Mouse (Mus musculus) cortical plate, adult 2 months (tissue): ENCODE data around the gene Pla2g1b. TPM values are rescaled to one million over a fixed set of nuclear protein-coding genes. Genes with fewer than 3 reads are reported as not detected.
"Not testable (repeated sequence)": the region's sequence is repeated elsewhere in the genome, so short reads cannot be mapped to it uniquely, and the experiment has no call there.

ENCODE experiments used
- H3K27ac ChIP-seq: fragments of 200-500 bp; 2 replicates; pipeline ENCODE4 v1.5.1; 2012; ENCODE audit warnings: low read length, control low read depth, inconsistent platforms; ENCODE audit not compliant: insufficient read depth
- H3K4me1 ChIP-seq: fragments of 200-500 bp; 2 replicates; pipeline ENCODE4 v1.6.1; 2011; ENCODE audit warnings: low read length; ENCODE audit not compliant: control insufficient read depth, insufficient read depth
- H3K4me3 ChIP-seq: fragments of 200-500 bp; 2 replicates; pipeline ENCODE4 v1.5.1; 2011; ENCODE audit warnings: mild to moderate bottlenecking, low read length, control low read depth; ENCODE audit not compliant: insufficient read depth
- CTCF ChIP-seq: fragments of 200-500 bp; IDR thresholded peaks from 2 replicates; pipeline ENCODE4 v1.5.1; 2011; ENCODE audit warnings: mild to moderate bottlenecking, control low read depth, low read length; ENCODE audit not compliant: insufficient read depth; ENCODE audit errors: extremely low read depth
- POLR2A ChIP-seq: fragments of 200-500 bp; IDR thresholded peaks from 2 replicates; pipeline ENCODE4 v1.6.1; 2011; ENCODE audit warnings: mild to moderate bottlenecking, low read length, control low read depth; ENCODE audit not compliant: insufficient read depth; ENCODE audit errors: extremely low read depth
- polyA plus RNA-seq: library from polyadenylated mRNA; depleted of rRNA; stranded (reverse); fragments of >200 nt; gene quantifications from 2 replicates; pipeline ENCODE4 v1.2.3, GENCODE M21; 2012

Gene Pla2g1b
- polyA plus RNA-seq, 1 experiment = not detected

- H3K4me1 ChIP-seq = peaks cover 4% of the 10 kb centered on the region
- TF ChIP-seq POLR2A (no peak), CTCF (no peak)
- no peak overlapping the region for H3K27ac ChIP-seq
- no peak overlapping the region for H3K4me3 ChIP-seq
Measured at GRCm38 (mm10) chr5:115491771-115492322, 25.8 kb downstream of the Pla2g1b start.

- no peak overlapping the region for H3K4me3 ChIP-seq
- H3K4me1 ChIP-seq = peaks cover 4% of the 10 kb centered on the region
- no peak for TF ChIP-seq CTCF
- TF ChIP-seq POLR2A = no peak
- H3K27ac ChIP-seq = no peak overlapping the region
Measured at GRCm38 (mm10) chr5:115492711-115493335, 26.8 kb downstream of the Pla2g1b start.

GRCm38 (mm10) chr5:115493441-115493840 lies 27.4 kb downstream of the Pla2g1b start:
- no peak overlapping the region for H3K4me3 ChIP-seq
- TF ChIP-seq CTCF (no peak), POLR2A (no peak)
- peaks cover 4% of the 10 kb centered on the region for H3K4me1 ChIP-seq
- no peak overlapping the region for H3K27ac ChIP-seq

GRCm38 (mm10) chr5:115495618-115496017 lies 29.6 kb downstream of the Pla2g1b start:
- not testable (repeated sequence) for H3K27ac ChIP-seq, H3K4me1 ChIP-seq, H3K4me3 ChIP-seq

GRCm38 (mm10) chr5:115497033-115497432 lies 31.0 kb downstream of the Pla2g1b start:
- Histone ChIP-seq H3K4me3 (no peak overlapping the region), H3K27ac (no peak overlapping the region), H3K4me1 (peaks cover 2% of the 10 kb centered on the region)
- no peak for TF ChIP-seq CTCF
- no peak for TF ChIP-seq POLR2A

- Histone ChIP-seq H3K27ac (no peak overlapping the region), H3K4me1 (peaks cover 2% of the 10 kb centered on the region)
- no peak for TF ChIP-seq CTCF
- no peak for TF ChIP-seq POLR2A
Measured at GRCm38 (mm10) chr5:115498307-115499240, 32.5 kb downstream of the Pla2g1b start.

GRCm38 (mm10) chr5:115500383-115500935 lies 34.4 kb downstream of the Pla2g1b start:
- H3K4me1 ChIP-seq = peaks cover 2% of the 10 kb centered on the region
- TF ChIP-seq CTCF = no peak
- no peak for TF ChIP-seq POLR2A

More at GRCm38 (mm10) chr5:115498307-115499240, 32.5 kb downstream of the Pla2g1b start:
- no peak overlapping the region for H3K4me3 ChIP-seq

GRCm38 (mm10) chr5:115503035-115503434 lies 37.0 kb downstream of the Pla2g1b start:
- H3K4me1 ChIP-seq = no peaks in the 10 kb centered on the region
- TF ChIP-seq POLR2A (no peak), CTCF (no peak)
- H3K27ac ChIP-seq = no peak overlapping the region
- no peak overlapping the region for H3K4me3 ChIP-seq

More at GRCm38 (mm10) chr5:115500383-115500935, 34.4 kb downstream of the Pla2g1b start:
- Histone ChIP-seq H3K27ac (no peak overlapping the region), H3K4me3 (no peak overlapping the region)

- not testable (repeated sequence) for H3K27ac ChIP-seq, H3K4me3 ChIP-seq, H3K4me1 ChIP-seq
Measured at GRCm38 (mm10) chr5:115505617-115506016, 39.6 kb downstream of the Pla2g1b start.
